ENCODE assay signal across 8 mouse cellular contexts in the genomic region with DNA sequence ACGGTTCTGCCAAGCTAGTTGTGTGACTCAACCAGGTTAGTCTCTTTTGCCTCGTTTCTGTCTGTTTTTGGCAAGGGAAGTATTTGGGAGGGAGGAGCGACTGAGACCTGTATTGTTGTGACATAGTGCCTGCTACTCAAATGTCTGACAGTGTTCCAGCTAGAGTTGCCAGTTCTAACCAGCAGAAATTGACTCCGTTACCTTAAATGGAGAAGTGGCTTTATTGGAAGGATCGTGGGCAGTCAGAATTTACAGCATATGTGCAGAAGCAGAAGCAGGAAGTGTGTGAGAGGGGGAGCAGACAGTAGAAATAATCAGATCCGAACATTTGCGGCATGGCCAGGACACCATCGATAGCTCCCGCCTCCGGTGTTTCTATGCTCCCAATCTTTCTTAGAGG. TPM values are rescaled to one million over a fixed set of nuclear protein-coding genes. Genes with fewer than 3 reads are reported as not detected.
DNase-seq lines count a peak whose midpoint lies in the region; ATAC-seq and TF ChIP-seq lines count a peak whose summit lies in the region.

No protein-coding gene starts in this region.

- no peaks in the 10 kb centered on the region for H3K36me3 ChIP-seq in heart, embryonic 13.5 days
- no peaks in the 10 kb centered on the region for H3K36me3 ChIP-seq in heart, embryonic 10.5 days
- H3K36me3 ChIP-seq in limb, embryonic 14.5 days (ENCODE audit: control insufficient read depth, insufficient read depth, low read length): no peaks in the 10 kb centered on the region
- no peaks in the 10 kb centered on the region for H3K36me3 ChIP-seq in hindbrain, embryonic 12.5 days

- no peak overlapping the region for H3K27ac ChIP-seq in heart, embryonic 13.5 days (replicated peaks)
- H3K27ac ChIP-seq in heart, embryonic 10.5 days: no peak overlapping the region
- H3K27ac ChIP-seq in limb, embryonic 14.5 days (replicated peaks; ENCODE audit: low read depth, low read length): no peak overlapping the region
- H3K27ac ChIP-seq in hindbrain, embryonic 12.5 days: no peak overlapping the region

- no peak overlapping the region for H3K9ac ChIP-seq in heart, embryonic 13.5 days
- no peak overlapping the region for H3K9ac ChIP-seq in limb, embryonic 14.5 days (ENCODE audit: low read depth, low read length, severe bottlenecking)
- H3K9ac ChIP-seq in hindbrain, embryonic 12.5 days: no peak overlapping the region

- H3K9me3 ChIP-seq in heart, embryonic 13.5 days: no peaks in the 10 kb centered on the region
- H3K9me3 ChIP-seq in heart, embryonic 10.5 days: no peaks in the 10 kb centered on the region
- no peaks in the 10 kb centered on the region for H3K9me3 ChIP-seq in limb, embryonic 14.5 days (ENCODE audit: control insufficient read depth, low read length)
- H3K9me3 ChIP-seq in hindbrain, embryonic 12.5 days (replicated peaks): no peaks in the 10 kb centered on the region

- WGBS in heart, embryonic 13.5 days: 55% methylated on average over 10 of the region's 10 CpGs
- 58% methylated on average over 10 of the region's 10 CpGs for WGBS in heart, embryonic 10.5 days
- WGBS in limb, embryonic 14.5 days: 46% methylated on average over 10 of the region's 10 CpGs
- 68% methylated on average over 10 of the region's 10 CpGs for WGBS in hindbrain, embryonic 12.5 days

- no peak for DNase-seq in heart, embryonic 10.5 days (ENCODE audit: low spot score)
- peak; percentile 16 for DNase-seq in 3134 (ENCODE audit: extremely low read depth, insufficient read length, low spot score)
- no peak for DNase-seq in limb, embryonic 14.5 days (ENCODE audit: low spot score)
- DNase-seq in thymus, postnatal 14 days: no peak
- no peak for DNase-seq in gastrocnemius, postnatal 4 days (ENCODE audit: low spot score in 2 of 2)

- H3K4me1 ChIP-seq in heart, embryonic 13.5 days: peaks cover 11% of the 10 kb centered on the region
- peaks cover 6% of the 10 kb centered on the region; the same call in 1 of the 2 replicates for H3K4me1 ChIP-seq in heart, embryonic 10.5 days
- peaks cover 12% of the 10 kb centered on the region; the same call in 1 of the 2 replicates for H3K4me1 ChIP-seq in limb, embryonic 14.5 days (ENCODE audit: control insufficient read depth, insufficient read depth, low read length)
- 0 out of 2 replicates have a peak, but pooled peaks cover 4% of the 10 kb centered on the region for H3K4me1 ChIP-seq in hindbrain, embryonic 12.5 days

- H3K27me3 ChIP-seq in heart, embryonic 13.5 days (replicated peaks): peaks cover 24% of the 10 kb centered on the region
- 0 out of 2 replicates have a peak, but pooled peaks cover 14% of the 10 kb centered on the region for H3K27me3 ChIP-seq in heart, embryonic 10.5 days (ENCODE audit: insufficient read depth, poor library complexity, severe bottlenecking)
- H3K27me3 ChIP-seq in limb, embryonic 14.5 days (ENCODE audit: control insufficient read depth, insufficient read depth, low read length): no peaks in the 10 kb centered on the region
- 0 out of 2 replicates have a peak, but pooled peaks cover 4% of the 10 kb centered on the region for H3K27me3 ChIP-seq in hindbrain, embryonic 12.5 days

- no peak for TF ChIP-seq POLR2A in limb, embryonic 14.5 days (IDR thresholded peaks at IDR 0.05; ENCODE audit: borderline replicate concordance, extremely low read depth, insufficient read depth, insufficient read length)

- no peak for ATAC-seq in heart, embryonic 13.5 days (ENCODE audit: extremely low read depth, insufficient number of reproducible peaks, low FRiP score, low TSS enrichment)
- ATAC-seq in common myeloid progenitor, adult 5-6 weeks (replicated peaks; ENCODE audit: low read depth, poor library complexity, severe bottlenecking): peak; percentile 77
- ATAC-seq in limb, embryonic 14.5 days (ENCODE audit: low FRiP score, low read depth): no peak
- ATAC-seq in hindbrain, embryonic 12.5 days (ENCODE audit: low FRiP score): no peak

- H3K4me2 ChIP-seq in heart, embryonic 13.5 days: 0 out of 2 replicates have a peak overlapping the region, but pooled peaks have one; percentile 22
- H3K4me2 ChIP-seq in limb, embryonic 14.5 days (replicated peaks; ENCODE audit: low read depth, low read length, severe bottlenecking): peak overlapping the region; percentile 28
- no peak overlapping the region for H3K4me2 ChIP-seq in hindbrain, embryonic 12.5 days (replicated peaks)

- H3K4me3 ChIP-seq in heart, embryonic 13.5 days: no peak overlapping the region
- H3K4me3 ChIP-seq in heart, embryonic 10.5 days: no peak overlapping the region
- no peak overlapping the region for H3K4me3 ChIP-seq in limb, embryonic 14.5 days (replicated peaks; ENCODE audit: low read length)
- no peak overlapping the region for H3K4me3 ChIP-seq in hindbrain, embryonic 12.5 days

RNA-seq across cellular contexts. Expression of gene Dlx2, which starts 51.8 kb away (rescaled TPM):
- polyA plus RNA-seq in heart, embryonic 13.5 days (2015; fragmentation: Nextera tagmentation; extraction: Ambion mirVana): 0.09 and 0.33 TPM in 2 replicates
- 3.0 and 3.9 TPM in 2 replicates for polyA plus RNA-seq in heart, embryonic 10.5 days (2016; fragmentation: Nextera tagmentation; extraction: Ambion mirVana)
- total RNA-seq in common myeloid progenitor, adult 5-6 weeks (2017): not detected in 2 replicates
- polyA plus RNA-seq in limb, embryonic 14.5 days (2012; rRNA removed): 3.6 and 3.9 TPM in 2 replicates
- polyA plus RNA-seq in limb, embryonic 14.5 days (2014; fragmentation: Nextera tagmentation; extraction: Ambion mirVana): 3.1 and 4.6 TPM in 2 replicates
- 4.7 and 5.3 TPM in 2 replicates for polyA plus RNA-seq in hindbrain, embryonic 12.5 days (2016; fragmentation: Nextera tagmentation; extraction: Ambion mirVana)
- under 1 TPM; 0.10 to 0.13 TPM for total RNA-seq in gastrocnemius, postnatal 4 days (2021)
